Comparison of ENCODE assay signal across 8 mouse cellular contexts in the genomic region with DNA sequence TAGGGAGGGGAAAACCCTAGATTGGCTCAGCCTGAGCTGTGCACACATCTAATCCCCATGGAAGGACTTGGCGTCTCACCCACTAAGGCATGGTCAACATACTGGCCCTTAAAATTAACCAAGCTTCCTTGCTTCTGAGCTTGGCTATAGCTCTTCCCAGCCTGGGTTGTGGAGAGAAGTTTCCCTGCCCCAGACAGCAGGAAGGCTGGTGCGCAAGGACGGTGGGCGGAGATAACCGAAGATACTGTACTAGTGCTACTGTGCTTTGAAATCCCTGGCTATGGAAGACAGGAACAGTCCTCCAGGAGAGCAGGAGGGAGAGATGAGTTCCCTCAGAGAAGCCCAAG. TPM values are rescaled to one million over a fixed set of nuclear protein-coding genes. Genes with fewer than 3 reads are reported as not detected.
A peak's percentile ranks its signal among the peaks of the same experiment; 100 is the strongest.
DNase-seq lines count a peak whose midpoint lies in the region; ATAC-seq and TF ChIP-seq lines count a peak whose summit lies in the region.

No protein-coding gene starts in this region.

- H3K36me3 ChIP-seq in heart, adult 2 months (ENCODE audit: control insufficient read depth, insufficient read depth, low read length) = no peaks in the 10 kb centered on the region
- peaks cover 50% of the 10 kb centered on the region for H3K36me3 ChIP-seq in E14TG2a.4 (ENCODE audit: insufficient read depth, low read length)
- H3K36me3 ChIP-seq in forebrain, embryonic 10.5 days (replicated peaks) = peaks cover 61% of the 10 kb centered on the region
- peaks cover 20% of the 10 kb centered on the region for H3K36me3 ChIP-seq in liver, embryonic 12.5 days

- TF ChIP-seq POLR2A in heart, adult 2 months (IDR thresholded peaks at IDR 0.05; ENCODE audit: insufficient read depth, low read depth, low read length) = no peak

- peak overlapping the region; percentile 85 for H3K27ac ChIP-seq in heart, adult 2 months
- H3K27ac ChIP-seq in forebrain, embryonic 10.5 days = peak overlapping the region; percentile 95
- peak overlapping the region; percentile 85 for H3K27ac ChIP-seq in liver, embryonic 12.5 days

- peak overlapping the region; percentile 93 for H3K4me2 ChIP-seq in liver, embryonic 12.5 days

- no peaks in the 10 kb centered on the region for H3K79me2 ChIP-seq in heart, adult 2 months (replicated peaks; ENCODE audit: control insufficient read depth, insufficient read depth, low read length)

- TF ChIP-seq EP300 in heart, adult 2 months (IDR thresholded peaks at IDR 0.05; ENCODE audit: insufficient read depth, low read depth, low read length) = no peak

- H3K4me3 ChIP-seq in heart, adult 2 months = peak overlapping the region; percentile 66; the same call in 1 of the 2 replicates
- peak overlapping the region; percentile 91 for H3K4me3 ChIP-seq in E14TG2a.4 (replicated peaks; ENCODE audit: low read length)
- peak overlapping the region; percentile 86 for H3K4me3 ChIP-seq in forebrain, embryonic 10.5 days
- H3K4me3 ChIP-seq in liver, embryonic 12.5 days = peak overlapping the region; percentile 75

- no peak for TF ChIP-seq CTCF in heart, adult 2 months (IDR thresholded peaks at IDR 0.05)
- no peak for TF ChIP-seq CTCF in E14TG2a.4 (conservative IDR thresholded peaks at IDR 0.05; ENCODE audit: low read length)

- DNase-seq in heart, adult 2 months = no peak
- DNase-seq in heart, postnatal 14 days = no peak
- DNase-seq in forebrain, embryonic 10.5 days (ENCODE audit: extremely low spot score, low spot score) = no peak
- DNase-seq in gastrocnemius, postnatal 36 days = no peak
- no peak for DNase-seq in urinary bladder, adult 2 months (ENCODE audit: low spot score)

- peaks cover 7% of the 10 kb centered on the region for H3K4me1 ChIP-seq in heart, adult 2 months (ENCODE audit: control insufficient read depth, insufficient read depth, low read length)
- peaks cover 86% of the 10 kb centered on the region for H3K4me1 ChIP-seq in E14TG2a.4 (replicated peaks; ENCODE audit: low read depth, low read length)
- peaks cover 52% of the 10 kb centered on the region for H3K4me1 ChIP-seq in forebrain, embryonic 10.5 days
- peaks cover 27% of the 10 kb centered on the region for H3K4me1 ChIP-seq in liver, embryonic 12.5 days

- H3K27me3 ChIP-seq in heart, adult 2 months (ENCODE audit: control insufficient read depth, insufficient read depth, low read length) = no peaks in the 10 kb centered on the region
- no peaks in the 10 kb centered on the region for H3K27me3 ChIP-seq in E14TG2a.4 (ENCODE audit: insufficient read depth, low read length)
- no peaks in the 10 kb centered on the region for H3K27me3 ChIP-seq in forebrain, embryonic 10.5 days (ENCODE audit: poor library complexity, severe bottlenecking)
- H3K27me3 ChIP-seq in liver, embryonic 12.5 days (replicated peaks) = no peaks in the 10 kb centered on the region

- intact Hi-C loops in heart, adult 2 months (cut with DNase I) = loop anchor here (5.0 kb wide), 1 partner anchor 68 kb away; the partner anchor contains the start of gene Arih2
- intact Hi-C loops in heart, postnatal 14 days (cut with DNase I) = no loop called here
- intact Hi-C loops in gastrocnemius, postnatal 36 days (cut with DNase I) = no loop called here

- no peak overlapping the region; the same call in 1 of the 2 replicates for H3K9ac ChIP-seq in heart, adult 2 months (ENCODE audit: low read depth, low read length)
- peak overlapping the region; percentile 82 for H3K9ac ChIP-seq in liver, embryonic 12.5 days

- H3K9me3 ChIP-seq in E14TG2a.4 (ENCODE audit: low read length) = no peaks in the 10 kb centered on the region
- no peaks in the 10 kb centered on the region for H3K9me3 ChIP-seq in forebrain, embryonic 10.5 days
- H3K9me3 ChIP-seq in liver, embryonic 12.5 days (replicated peaks) = no peaks in the 10 kb centered on the region

- no peak for ATAC-seq in liver, embryonic 12.5 days
- ATAC-seq in inflammation-experienced regulatory T-cells, adult 6 months = no peak

- WGBS in heart, adult 2 months = 54% methylated on average over 5 of the region's 5 CpGs
- 73% methylated on average over 5 of the region's 5 CpGs for WGBS in forebrain, embryonic 10.5 days
- WGBS in liver, embryonic 12.5 days (ENCODE audit: insufficient replicate concordance) = 70% methylated on average over 5 of the region's 5 CpGs

RNA-seq across cellular contexts. Expression of gene Wdr6, which starts 0.8 kb away (rescaled TPM):
- 10 to 100 TPM; 13.3 to 17.2 TPM for total RNA-seq in heart, adult 2 months (2021)
- 16.5 and 21.9 TPM in 2 replicates for polyA plus RNA-seq in heart, adult 2 months (2012; rRNA removed)
- total RNA-seq in heart, postnatal 14 days (2021) = 10 to 100 TPM; 21.2 to 23.9 TPM
- polyA plus RNA-seq in forebrain, embryonic 10.5 days (2016; fragmentation: Nextera tagmentation; extraction: Ambion mirVana) = 203 and 212 TPM in 2 replicates
- 28.3 and 29.3 TPM in 2 replicates for polyA plus RNA-seq in liver, embryonic 12.5 days (2016; fragmentation: Nextera tagmentation; extraction: Ambion mirVana)
- 10 to 100 TPM; 25.4 to 32.5 (median 28.0) TPM for polyA plus RNA-seq in inflammation-experienced regulatory T-cells, adult 6 months (2017; shearing (Covaris generic))
- total RNA-seq in gastrocnemius, postnatal 36 days (2021) = 1 to 10 TPM; 4.6 to 5.6 TPM
- polyA plus RNA-seq in urinary bladder, adult 2 months (2012; rRNA removed) = 48.9 and 59.1 TPM in 2 replicates

RNA-seq across cellular contexts. Expression of gene Dalrd3, which starts 9.6 kb away (rescaled TPM):
- total RNA-seq in heart, adult 2 months (2021) = 10 to 100 TPM; 22.8 to 25.6 TPM
- polyA plus RNA-seq in heart, adult 2 months (2012; rRNA removed) = 79.2 and 81.5 TPM in 2 replicates
- total RNA-seq in heart, postnatal 14 days (2021) = 10 to 100 TPM; 18.7 to 21.4 TPM
- 192 and 201 TPM in 2 replicates for polyA plus RNA-seq in forebrain, embryonic 10.5 days (2016; fragmentation: Nextera tagmentation; extraction: Ambion mirVana)
- polyA plus RNA-seq in liver, embryonic 12.5 days (2016; fragmentation: Nextera tagmentation; extraction: Ambion mirVana) = 52.7 and 58.9 TPM in 2 replicates
- 10 to 100 TPM; 47.6 to 79.7 (median 68.7) TPM for polyA plus RNA-seq in inflammation-experienced regulatory T-cells, adult 6 months (2017; shearing (Covaris generic))
- 10 to 100 TPM; 10.1 to 12.3 TPM for total RNA-seq in gastrocnemius, postnatal 36 days (2021)
- polyA plus RNA-seq in urinary bladder, adult 2 months (2012; rRNA removed) = 120 and 184 TPM in 2 replicates

RNA-seq across cellular contexts. Expression of gene Ndufaf3, which starts 12.1 kb away (rescaled TPM):
- 10 to 100 TPM; 61.9 to 88.1 TPM for total RNA-seq in heart, adult 2 months (2021)
- polyA plus RNA-seq in heart, adult 2 months (2012; rRNA removed) = 60.7 and 69.1 TPM in 2 replicates
- total RNA-seq in heart, postnatal 14 days (2021) = 10 to 100 TPM; 53.1 to 59.8 TPM
- 43.3 and 50.6 TPM in 2 replicates for polyA plus RNA-seq in forebrain, embryonic 10.5 days (2016; fragmentation: Nextera tagmentation; extraction: Ambion mirVana)
- 34.8 and 38.9 TPM in 2 replicates for polyA plus RNA-seq in liver, embryonic 12.5 days (2016; fragmentation: Nextera tagmentation; extraction: Ambion mirVana)
- 10 to 100 TPM; 63.9 to 75.7 (median 73.9) TPM for polyA plus RNA-seq in inflammation-experienced regulatory T-cells, adult 6 months (2017; shearing (Covaris generic))
- 10 to 100 TPM; 29.2 to 29.6 TPM for total RNA-seq in gastrocnemius, postnatal 36 days (2021)
- polyA plus RNA-seq in urinary bladder, adult 2 months (2012; rRNA removed) = 26.2 and 33.6 TPM in 2 replicates

RNA-seq across cellular contexts. Expression of gene P4htm, which starts 18.1 kb away (rescaled TPM):
- 10 to 100 TPM; 14.2 to 15.3 TPM for total RNA-seq in heart, adult 2 months (2021)
- polyA plus RNA-seq in heart, adult 2 months (2012; rRNA removed) = 21.0 and 25.2 TPM in 2 replicates
- 10 to 100 TPM; 14.3 to 16.6 TPM for total RNA-seq in heart, postnatal 14 days (2021)
- 11.9 and 12.1 TPM in 2 replicates for polyA plus RNA-seq in forebrain, embryonic 10.5 days (2016; fragmentation: Nextera tagmentation; extraction: Ambion mirVana)
- polyA plus RNA-seq in liver, embryonic 12.5 days (2016; fragmentation: Nextera tagmentation; extraction: Ambion mirVana) = 1.1 and 1.4 TPM in 2 replicates
- 10 to 100 TPM in 1 of 3 experiments, 1 to 10 TPM in 2; 5.6 to 10.9 (median 7.5) TPM for polyA plus RNA-seq in inflammation-experienced regulatory T-cells, adult 6 months (2017; shearing (Covaris generic))
- total RNA-seq in gastrocnemius, postnatal 36 days (2021) = 1 to 10 TPM; 3.1 to 3.5 TPM
- polyA plus RNA-seq in urinary bladder, adult 2 months (2012; rRNA removed) = 21.6 and 21.7 TPM in 2 replicates

RNA-seq across cellular contexts. Expression of gene Impdh2, which starts 19.2 kb away (rescaled TPM):
- total RNA-seq in heart, adult 2 months (2021) = 10 to 100 TPM; 47.8 to 51.2 TPM
- polyA plus RNA-seq in heart, adult 2 months (2012; rRNA removed) = 55.5 and 65.0 TPM in 2 replicates
- 10 to 100 TPM; 47.0 to 54.5 TPM for total RNA-seq in heart, postnatal 14 days (2021)
- polyA plus RNA-seq in forebrain, embryonic 10.5 days (2016; fragmentation: Nextera tagmentation; extraction: Ambion mirVana) = 244 and 260 TPM in 2 replicates
- 173 and 184 TPM in 2 replicates for polyA plus RNA-seq in liver, embryonic 12.5 days (2016; fragmentation: Nextera tagmentation; extraction: Ambion mirVana)
- 100 to 1,000 TPM; 132 to 143 (median 137) TPM for polyA plus RNA-seq in inflammation-experienced regulatory T-cells, adult 6 months (2017; shearing (Covaris generic))
- 10 to 100 TPM; 47.6 to 58.0 TPM for total RNA-seq in gastrocnemius, postnatal 36 days (2021)
- polyA plus RNA-seq in urinary bladder, adult 2 months (2012; rRNA removed) = 93.9 and 106 TPM in 2 replicates
